Comparison of ENCODE assay signal across 18 mouse cellular contexts in genomic region chr11:3572181-3572580, GRCm38 (mm10). TPM values are rescaled to one million over a fixed set of nuclear protein-coding genes. Genes with fewer than 3 reads are reported as not detected.
DNase-seq lines count a peak whose midpoint lies in the region; ATAC-seq and TF ChIP-seq lines count a peak whose summit lies in the region.
"Had no signal": no experiment of that assay in that cellular context is flagged by ENCODE, and none has a peak within 500 bp of the region (broad histone marks: within the 10 kb centered on the region; RNA-seq: fewer than 3 reads in every experiment).

No protein-coding gene starts in this region.

- H3K9me3 ChIP-seq in intestine, postnatal 0 days (ENCODE audit: control insufficient read depth): no peaks in the 10 kb centered on the region
- H3K9me3 ChIP-seq in intestine, embryonic 15.5 days: no peaks in the 10 kb centered on the region
- no peaks in the 10 kb centered on the region for H3K9me3 ChIP-seq in lung, embryonic 15.5 days
- H3K9me3 ChIP-seq in stomach, embryonic 14.5 days (ENCODE audit: control insufficient read depth, low read depth, low read length): no peaks in the 10 kb centered on the region
- H3K9me3 ChIP-seq: embryonic facial prominence, embryonic 15.5 days; forebrain, embryonic 10.5 days; hindbrain, embryonic 10.5 days; liver, embryonic 13.5 days; midbrain, embryonic 12.5 days had no signal

- DNase-seq in heart, adult 11 months: peak; percentile 96
- no peak for DNase-seq in heart, postnatal 36 days
- no peak for DNase-seq in lung, postnatal 10 days
- DNase-seq in right cerebral cortex, postnatal 25 days: no peak
- DNase-seq: adrenal gland, adult 2 months; cerebellum, postnatal 10 days; gastrocnemius, postnatal 14 days; liver, embryonic 13.5 days; thymus, adult 2 months had no signal

- no peak overlapping the region for H3K4me2 ChIP-seq in intestine, postnatal 0 days (replicated peaks; ENCODE audit: low read depth)
- H3K4me2 ChIP-seq in intestine, embryonic 15.5 days (replicated peaks): no peak overlapping the region
- no peak overlapping the region for H3K4me2 ChIP-seq in lung, embryonic 15.5 days
- no peak overlapping the region for H3K4me2 ChIP-seq in stomach, embryonic 14.5 days (replicated peaks; ENCODE audit: low read depth, low read length)
- H3K4me2 ChIP-seq: embryonic facial prominence, embryonic 15.5 days; liver, embryonic 13.5 days; midbrain, embryonic 12.5 days had no signal

- H3K27ac ChIP-seq in intestine, postnatal 0 days (ENCODE audit: low read depth, low read length): 0 out of 2 replicates have a peak overlapping the region, but pooled peaks have one; percentile 41
- no peak overlapping the region for H3K27ac ChIP-seq in intestine, embryonic 15.5 days
- H3K27ac ChIP-seq in lung, embryonic 15.5 days: peak overlapping the region; percentile 79
- H3K27ac ChIP-seq in stomach, embryonic 14.5 days (ENCODE audit: low read length): peak overlapping the region; percentile 86
- H3K27ac ChIP-seq: midbrain, embryonic 12.5 days had no signal

- 87% methylated on average over 6 of the region's 6 CpGs for WGBS in intestine, postnatal 0 days
- 85% methylated on average over 6 of the region's 6 CpGs for WGBS in intestine, embryonic 15.5 days
- 76% methylated on average over 6 of the region's 6 CpGs for WGBS in lung, embryonic 15.5 days
- WGBS in stomach, embryonic 14.5 days: 73% methylated on average over 6 of the region's 6 CpGs

- intact Hi-C loops in heart, postnatal 36 days (cut with DNase I): loop anchor here (2.0 kb wide), 1 partner anchor 37 kb away; no protein-coding TSS in a partner anchor

- H3K4me1 ChIP-seq in intestine, postnatal 0 days (replicated peaks; ENCODE audit: control insufficient read depth, insufficient read depth, low read length): peaks cover 5% of the 10 kb centered on the region; the same call in 1 of the 2 replicates
- peaks cover 28% of the 10 kb centered on the region for H3K4me1 ChIP-seq in intestine, embryonic 15.5 days (replicated peaks)
- H3K4me1 ChIP-seq in lung, embryonic 15.5 days: peaks cover 31% of the 10 kb centered on the region
- peaks cover 25% of the 10 kb centered on the region for H3K4me1 ChIP-seq in stomach, embryonic 14.5 days (ENCODE audit: control insufficient read depth, insufficient read depth, low read length)

- TF ChIP-seq CTCF in intestine, postnatal 0 days (IDR thresholded peaks at IDR 0.05; ENCODE audit: low read depth): no peak

- no peaks in the 10 kb centered on the region for H3K27me3 ChIP-seq in intestine, postnatal 0 days (replicated peaks; ENCODE audit: control insufficient read depth, insufficient read depth, low read length)
- H3K27me3 ChIP-seq in intestine, embryonic 15.5 days (replicated peaks): no peaks in the 10 kb centered on the region
- H3K27me3 ChIP-seq in lung, embryonic 15.5 days: no peaks in the 10 kb centered on the region
- H3K27me3 ChIP-seq in stomach, embryonic 14.5 days (ENCODE audit: control insufficient read depth, insufficient read depth, low read length): no peaks in the 10 kb centered on the region
- H3K27me3 ChIP-seq: CH12.LX; embryonic facial prominence, embryonic 15.5 days; liver, embryonic 13.5 days; midbrain, embryonic 12.5 days had no signal

- no peaks in the 10 kb centered on the region for H3K36me3 ChIP-seq in intestine, postnatal 0 days (ENCODE audit: control insufficient read depth, insufficient read depth)
- H3K36me3 ChIP-seq in intestine, embryonic 15.5 days: no peaks in the 10 kb centered on the region
- H3K36me3 ChIP-seq in lung, embryonic 15.5 days: no peaks in the 10 kb centered on the region
- H3K36me3 ChIP-seq in stomach, embryonic 14.5 days (ENCODE audit: control insufficient read depth, insufficient read depth, low read length): no peaks in the 10 kb centered on the region
- H3K36me3 ChIP-seq: embryonic facial prominence, embryonic 15.5 days; forebrain, embryonic 10.5 days; hindbrain, embryonic 10.5 days; liver, embryonic 13.5 days; midbrain, embryonic 12.5 days had no signal

- H3K4me3 ChIP-seq in intestine, postnatal 0 days (ENCODE audit: low read depth, low read length): no peak overlapping the region
- H3K4me3 ChIP-seq in intestine, embryonic 15.5 days (replicated peaks): no peak overlapping the region
- H3K4me3 ChIP-seq in lung, embryonic 15.5 days: no peak overlapping the region
- no peak overlapping the region for H3K4me3 ChIP-seq in stomach, embryonic 14.5 days (ENCODE audit: low read depth, low read length)
- H3K4me3 ChIP-seq: embryonic facial prominence, embryonic 15.5 days; forebrain, embryonic 10.5 days; hindbrain, embryonic 10.5 days; liver, embryonic 13.5 days; midbrain, embryonic 12.5 days had no signal

- H3K9ac ChIP-seq in intestine, postnatal 0 days (ENCODE audit: low read depth, low read length): no peak overlapping the region
- no peak overlapping the region for H3K9ac ChIP-seq in intestine, embryonic 15.5 days
- H3K9ac ChIP-seq in lung, embryonic 15.5 days: no peak overlapping the region
- H3K9ac ChIP-seq in stomach, embryonic 14.5 days (replicated peaks; ENCODE audit: low read depth, low read length): no peak overlapping the region
- H3K9ac ChIP-seq: embryonic facial prominence, embryonic 15.5 days; liver, embryonic 13.5 days; midbrain, embryonic 12.5 days had no signal

- no peak for ATAC-seq in intestine, postnatal 0 days
- ATAC-seq in intestine, embryonic 15.5 days: no peak
- no peak for ATAC-seq in lung, embryonic 15.5 days (ENCODE audit: borderline replicate concordance, extremely low read depth, low FRiP score, low TSS enrichment)
- ATAC-seq in stomach, embryonic 14.5 days (ENCODE audit: insufficient number of reproducible peaks, insufficient read depth, low FRiP score, low read depth): no peak

RNA-seq across cellular contexts. Expression of gene Smtn, which starts 31.8 kb away (rescaled TPM):
- 100 to 1,000 TPM; 146 to 153 TPM for total RNA-seq in heart, postnatal 36 days (2021)
- polyA plus RNA-seq in intestine, postnatal 0 days (2015; fragmentation: Nextera tagmentation; extraction: Ambion mirVana): 75.1 and 82.9 TPM in 2 replicates
- 78.3 and 79.6 TPM in 2 replicates for polyA plus RNA-seq in intestine, embryonic 15.5 days (2015; fragmentation: Nextera tagmentation; extraction: Ambion mirVana)
- polyA plus RNA-seq in lung, embryonic 15.5 days (2015; fragmentation: Nextera tagmentation; extraction: Ambion mirVana): 107 and 108 TPM in 2 replicates
- 109 and 112 TPM in 2 replicates for polyA plus RNA-seq in stomach, embryonic 14.5 days (2014; fragmentation: Nextera tagmentation; extraction: Ambion mirVana)

RNA-seq across cellular contexts. Expression of gene Selenom, which starts 57.7 kb away (rescaled TPM):
- 10 to 100 TPM; 37.6 to 43.8 TPM for total RNA-seq in heart, postnatal 36 days (2021)
- polyA plus RNA-seq in intestine, postnatal 0 days (2015; fragmentation: Nextera tagmentation; extraction: Ambion mirVana): 283 and 284 TPM in 2 replicates
- polyA plus RNA-seq in intestine, embryonic 15.5 days (2015; fragmentation: Nextera tagmentation; extraction: Ambion mirVana): 147 and 154 TPM in 2 replicates
- 99.2 and 102 TPM in 2 replicates for polyA plus RNA-seq in lung, embryonic 15.5 days (2015; fragmentation: Nextera tagmentation; extraction: Ambion mirVana)
- 154 and 160 TPM in 2 replicates for polyA plus RNA-seq in stomach, embryonic 14.5 days (2014; fragmentation: Nextera tagmentation; extraction: Ambion mirVana)
